Mouse (Mus musculus) layer of hippocampus, adult 2 months (tissue): ENCODE measurements around the gene Ppp1r1b. TPM values are rescaled to one million over a fixed set of nuclear protein-coding genes. Genes with fewer than 3 reads are reported as not detected.

Source experiments
- DNase-seq, 2 experiments: peaks; one replicate each; pipeline ENCODE4 v3.0.0; 2022; ENCODE audit warnings: low spot score in 2 of 2
- H3K27ac ChIP-seq: fragments of 200-600 bp; 2 replicates; pipeline ENCODE4 v1.8.1; 2022
- H3K4me3 ChIP-seq: fragments of 200-600 bp; 2 replicates; pipeline ENCODE4 v1.8.1; 2022; ENCODE audit warnings: mild to moderate bottlenecking
- CTCF ChIP-seq: fragments of 200-600 bp; conservative IDR thresholded peaks from 2 replicates; pipeline ENCODE4 v1.8.1; 2022; ENCODE audit warnings: antibody characterized with exemption, mild to moderate bottlenecking, moderate library complexity
- total RNA-seq, 2 experiments: library from RNA; stranded (reverse); gene quantifications; 2 replicates each; pipeline ENCODE4 v1.2.3; 2021

The Ppp1r1b gene
- total RNA-seq, 2 experiments from 2014 or later = 55.9 to 56.2 TPM

- Histone ChIP-seq H3K27ac (peak overlapping the region; percentile 79), H3K4me3 (peak overlapping the region; percentile 58)
Measured at GRCm38 (mm10) chr11:98342000-98342945, 5.9 kb upstream of the Ppp1r1b start.

GRCm38 (mm10) chr11:98345253-98345652 is 3.0 kb upstream of the Ppp1r1b start:
- Histone ChIP-seq H3K4me3 (peak overlapping the region; percentile 38; the same call in 1 of the 2 replicates), H3K27ac (no peak overlapping the region)
- DNase-seq = peak; percentile 81 to 89
- peak; percentile 88 for TF ChIP-seq CTCF

More at GRCm38 (mm10) chr11:98342000-98342945, 5.9 kb upstream of the Ppp1r1b start:
- peak; percentile 100 for TF ChIP-seq CTCF
- peak; percentile 93 to 98 for DNase-seq

GRCm38 (mm10) chr11:98346168-98346567 is 2.0 kb upstream of the Ppp1r1b start:
- no peak overlapping the region for H3K27ac ChIP-seq
- no peak for TF ChIP-seq CTCF
- DNase-seq = no peak
- H3K4me3 ChIP-seq = no peak overlapping the region

GRCm38 (mm10) chr11:98347385-98348082 is 670 bp upstream of the Ppp1r1b start:
- Histone ChIP-seq H3K27ac (peak overlapping the region; percentile 88; the same call in 1 of the 2 replicates), H3K4me3 (peak overlapping the region; percentile 79)
- TF ChIP-seq CTCF = no peak
- no peak for DNase-seq

GRCm38 (mm10) chr11:98349308-98349707 is 1.1 kb downstream of the Ppp1r1b start:
- no peak for DNase-seq
- H3K27ac ChIP-seq = peak overlapping the region; percentile 88; the same call in 1 of the 2 replicates
- no peak for TF ChIP-seq CTCF
- peak overlapping the region; percentile 79; the same call in 1 of the 2 replicates for H3K4me3 ChIP-seq

- Histone ChIP-seq H3K27ac (no peak overlapping the region), H3K4me3 (no peak overlapping the region)
- TF ChIP-seq CTCF = no peak
- no peak for DNase-seq
Measured at GRCm38 (mm10) chr11:98352272-98352990, 4.2 kb downstream of the Ppp1r1b start.

- Histone ChIP-seq H3K4me3 (no peak overlapping the region), H3K27ac (peak overlapping the region; percentile 77)
- DNase-seq = peak; percentile 62 to 70
- TF ChIP-seq CTCF = no peak
Measured at GRCm38 (mm10) chr11:98353651-98354211, 5.5 kb downstream of the Ppp1r1b start.

GRCm38 (mm10) chr11:98354445-98354844 is 6.2 kb downstream of the Ppp1r1b start:
- Histone ChIP-seq H3K4me3 (no peak overlapping the region), H3K27ac (peak overlapping the region; percentile 77)
- TF ChIP-seq CTCF = no peak
- DNase-seq = no peak

GRCm38 (mm10) chr11:98355732-98356299 is 7.6 kb downstream of the Ppp1r1b start:
- Histone ChIP-seq H3K4me3 (no peak overlapping the region), H3K27ac (no peak overlapping the region)
- TF ChIP-seq CTCF = peak; percentile 91
- DNase-seq = peak in 1 of 2 experiments; percentile 56

GRCm38 (mm10) chr11:98356625-98357394 is 8.6 kb downstream of the Ppp1r1b start:
- no peak for DNase-seq
- no peak for TF ChIP-seq CTCF
- Histone ChIP-seq H3K27ac (no peak overlapping the region), H3K4me3 (no peak overlapping the region)
